Mouse (Mus musculus) liver, embryonic 14.5 days (tissue): ENCODE measurements at regions not wholly inside any gene's neighbourhood (a gene's known extent, or its start where the extent isn't known, plus 50 kb on each side); places are given as distances from the start of the nearest gene placed in this dataset.

Experiments used
- ATAC-seq: fragments of 200-750 bp; cut with Nextera tagmentation; 2 replicates; pipeline ENCODE4 v1.8.0; 2017; ENCODE audit warnings: moderate number of reproducible peaks, mild to moderate bottlenecking, moderate library complexity; ENCODE audit not compliant: insufficient read depth
- DNase-seq, 3 experiments: peaks; one replicate each; pipeline ENCODE4 v3.0.0-alpha.2; 2012 to 2013; ENCODE audit warnings: low read depth in 3 of 3, low spot score in 3 of 3
- H3K27ac ChIP-seq: fragments of 300-500 bp; sonication (generic); 2 replicates; pipeline ENCODE4 v1.5.1; 2014; ENCODE audit warnings: moderate library complexity, mild to moderate bottlenecking, control low read depth, inconsistent platforms
- H3K27me3 ChIP-seq: fragments of 300-500 bp; sonication (generic); 2 replicates; pipeline ENCODE4 v1.6.1; 2014; ENCODE audit warnings: mild to moderate bottlenecking, low read length, moderate library complexity; ENCODE audit not compliant: control insufficient read depth, insufficient read depth
- H3K36me3 ChIP-seq: fragments of 300-500 bp; sonication (generic); replicated peaks from 2 replicates; pipeline ENCODE4 v1.6.1; 2014; ENCODE audit warnings: low read depth; ENCODE audit not compliant: control insufficient read depth, insufficient read depth
- H3K4me1 ChIP-seq, 2 experiments: fragments of 200-500 bp in 1 of 2; fragments of 300-500 bp in 1 of 2; sonication (generic) in 1 of 2; replicated peaks; 2 replicates each; pipeline ENCODE4 v1.6.1; 2012 to 2014; ENCODE audit warnings: antibody characterized with exemption in 1 of 2, inconsistent platforms in 1 of 2, low read length in 1 of 2; ENCODE audit not compliant: control insufficient read depth in 2 of 2, insufficient read depth in 2 of 2
- H3K4me2 ChIP-seq: fragments of 300-500 bp; sonication (generic); 2 replicates; pipeline ENCODE4 v1.6.1; 2014; ENCODE audit warnings: low read depth, mild to moderate bottlenecking, control low read depth, moderate library complexity
- H3K4me3 ChIP-seq, 2 experiments: fragments of 200-500 bp in 1 of 2; fragments of 300-500 bp in 1 of 2; sonication (generic) in 1 of 2; 2 replicates each; pipeline ENCODE4 v1.5.1; 2012 to 2014; ENCODE audit warnings: low read depth in 2 of 2, low read length in 2 of 2, mild to moderate bottlenecking in 2 of 2, control low read depth in 1 of 2, inconsistent platforms in 1 of 2, moderate library complexity in 1 of 2; ENCODE audit not compliant: insufficient read depth in 1 of 2
- H3K9ac ChIP-seq: fragments of 300-500 bp; sonication (generic); replicated peaks from 2 replicates; pipeline ENCODE4 v1.6.1; 2014; ENCODE audit warnings: mild to moderate bottlenecking, control low read depth, moderate library complexity
- H3K9me3 ChIP-seq: fragments of 300-500 bp; sonication (generic); 2 replicates; pipeline ENCODE4 v1.6.1; 2016; ENCODE audit warnings: low read length, mixed read lengths; ENCODE audit not compliant: control insufficient read depth
- CTCF ChIP-seq: IDR thresholded peaks from 2 replicates; pipeline ENCODE4 v1.5.1; 2016; ENCODE audit warnings: antibody characterized with exemption, low read depth, control low read depth
- EP300 ChIP-seq: IDR thresholded peaks from 2 replicates; pipeline ENCODE4 v1.6.1; 2016; ENCODE audit warnings: antibody characterized with exemption, low read depth
- WGBS: fragments of 180-500 bp; shearing (Covaris S2); extraction: QIAGEN DNeasy Blood & Tissue Kit; methylation state at CpG from one replicate; pipeline ENCODE4 v1.1.7; 2014; ENCODE audit not compliant: insufficient replicate concordance; 5-methylcytosine and 5-hydroxymethylcytosine counted together

DNA sequence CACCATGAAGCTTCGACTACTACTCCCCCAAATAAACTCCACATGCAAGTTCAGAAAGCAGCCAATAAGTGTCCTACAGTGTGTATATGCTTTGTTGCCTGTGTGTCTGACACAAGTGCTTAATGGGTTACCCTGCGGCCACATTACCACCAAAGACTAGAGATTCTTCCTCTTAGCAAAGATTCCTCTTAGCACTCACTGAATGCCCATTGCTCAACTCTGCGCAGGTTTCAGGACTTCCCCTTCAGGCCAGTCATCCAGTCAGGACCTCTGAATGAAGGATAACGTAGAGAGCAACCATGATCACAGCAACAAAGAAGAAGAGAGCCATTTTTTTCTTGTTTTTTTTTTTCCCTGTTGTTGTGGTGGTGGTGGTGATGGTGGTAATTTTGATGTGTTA, 222.0 kb downstream of the Rpl36a-ps1 start:
- 44% methylated on average over 4 of the region's 4 CpGs for WGBS
- ATAC-seq: no peak
- no peaks in the 10 kb centered on the region for H3K36me3 ChIP-seq
- H3K9ac ChIP-seq: no peak overlapping the region
- H3K4me1 ChIP-seq: no peaks in the 10 kb centered on the region
- no peak for TF ChIP-seq CTCF
- H3K27me3 ChIP-seq: no peaks in the 10 kb centered on the region
- no peaks in the 10 kb centered on the region for H3K9me3 ChIP-seq
- H3K4me2 ChIP-seq: no peak overlapping the region
- no peak overlapping the region for H3K27ac ChIP-seq
- no peak for DNase-seq
- H3K4me3 ChIP-seq: no peak overlapping the region

DNA sequence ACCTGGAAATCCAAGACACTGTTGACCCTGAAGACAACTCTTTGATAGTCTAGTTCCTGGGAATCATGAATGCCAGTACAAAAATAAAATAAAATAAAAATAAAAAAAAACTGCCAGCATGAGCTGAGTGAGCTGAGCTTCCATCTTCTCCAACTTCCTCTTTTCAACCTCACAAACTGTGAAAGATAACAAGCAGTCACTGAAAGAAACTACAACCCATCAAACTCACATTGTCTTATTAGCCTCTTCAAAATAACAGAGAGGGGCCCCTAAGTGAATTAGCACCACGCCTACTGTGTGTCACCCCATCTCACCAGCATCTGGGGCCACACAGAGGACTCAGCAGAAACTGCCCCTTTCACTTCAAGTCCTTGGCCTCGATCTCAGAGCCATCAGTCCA, 225.3 kb downstream of the Rpl36a-ps1 start:
- H3K9me3 ChIP-seq: no peaks in the 10 kb centered on the region
- no peaks in the 10 kb centered on the region for H3K27me3 ChIP-seq
- H3K36me3 ChIP-seq: no peaks in the 10 kb centered on the region
- H3K4me2 ChIP-seq: no peak overlapping the region
- no peak for ATAC-seq
- no peak for DNase-seq
- no peak overlapping the region for H3K9ac ChIP-seq
- H3K4me3 ChIP-seq: no peak overlapping the region
- H3K27ac ChIP-seq: no peak overlapping the region
- no peaks in the 10 kb centered on the region for H3K4me1 ChIP-seq
- 24% methylated on average over 2 of the region's 2 CpGs for WGBS
- TF ChIP-seq CTCF (no peak), EP300 (no peak)

DNA sequence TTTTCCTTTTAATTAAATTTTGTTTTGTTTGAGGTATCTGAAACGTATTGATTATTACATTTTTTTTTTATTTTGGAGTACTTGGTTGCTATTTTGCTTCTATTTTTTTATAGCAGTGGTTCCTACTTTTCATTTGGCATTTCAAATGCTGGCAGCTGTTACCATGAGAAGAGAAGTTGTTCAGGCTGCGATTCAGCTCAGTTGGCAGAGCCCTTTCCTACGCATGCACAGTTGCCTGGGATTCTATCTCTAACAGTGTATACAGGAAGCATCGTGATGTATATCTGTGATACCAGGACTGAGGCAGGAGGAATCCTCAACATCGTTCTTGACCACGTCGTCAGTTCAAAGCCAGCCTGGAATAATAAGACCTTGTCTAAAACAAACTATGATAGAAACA, 226.6 kb downstream of the Rpl36a-ps1 start:
- no peak overlapping the region for H3K27ac ChIP-seq
- 67% methylated on average over 7 of the region's 7 CpGs for WGBS
- no peak for TF ChIP-seq CTCF
- no peak for TF ChIP-seq EP300
- no peak overlapping the region for H3K9ac ChIP-seq
- no peak overlapping the region for H3K4me2 ChIP-seq
- no peak for DNase-seq
- H3K9me3 ChIP-seq: no peaks in the 10 kb centered on the region
- no peaks in the 10 kb centered on the region for H3K4me1 ChIP-seq
- H3K4me3 ChIP-seq: no peak overlapping the region
- no peaks in the 10 kb centered on the region for H3K27me3 ChIP-seq
- ATAC-seq: no peak
- H3K36me3 ChIP-seq: no peaks in the 10 kb centered on the region

DNA sequence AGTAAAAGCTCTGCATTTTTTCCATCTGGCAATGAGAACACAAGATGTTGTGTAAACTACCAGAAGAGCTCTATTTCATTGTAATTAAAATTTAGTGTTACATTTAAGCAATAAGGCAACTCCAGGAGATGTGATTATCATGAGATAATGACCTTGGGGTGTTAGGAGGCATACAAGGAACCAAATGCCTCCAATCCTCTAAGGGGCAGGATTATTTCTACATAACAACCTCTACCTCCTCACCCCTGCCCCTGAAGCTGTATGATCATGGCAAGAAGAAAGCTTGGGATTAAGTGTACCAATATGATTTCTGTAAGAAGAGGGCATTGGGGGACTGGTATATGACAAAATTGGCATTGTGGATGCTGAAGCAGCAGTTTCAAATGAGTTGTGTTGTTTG, 228.8 kb downstream of the Rpl36a-ps1 start:
- Histone ChIP-seq H3K4me1 (no peaks in the 10 kb centered on the region), H3K27ac (no peak overlapping the region), H3K4me3 (no peak overlapping the region), H3K4me2 (no peak overlapping the region), H3K36me3 (no peaks in the 10 kb centered on the region), H3K9me3 (no peaks in the 10 kb centered on the region), H3K9ac (no peak overlapping the region), H3K27me3 (no peaks in the 10 kb centered on the region)
- ATAC-seq: no peak
- no peak for TF ChIP-seq CTCF
- no peak for TF ChIP-seq EP300
- DNase-seq: no peak

DNA sequence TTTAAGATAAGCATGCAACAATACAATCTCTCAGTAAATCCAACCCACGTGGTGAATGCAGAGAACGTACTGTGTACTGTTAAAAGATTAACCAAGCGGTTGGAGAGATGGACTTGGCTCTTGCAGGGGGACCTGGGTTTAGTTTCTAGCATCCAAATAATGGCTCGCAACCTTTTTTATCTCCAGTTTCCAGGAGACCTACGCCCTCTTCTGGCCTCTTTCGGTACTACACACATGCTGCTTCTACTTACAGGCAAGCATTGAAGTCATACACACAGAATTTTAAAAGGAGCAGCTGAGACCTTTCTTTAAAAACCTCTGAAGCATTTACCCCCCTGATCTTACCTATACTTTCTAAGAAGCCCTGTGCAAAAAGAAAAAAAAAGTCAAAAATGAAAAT, 243.4 kb downstream of the Rpl36a-ps1 start:
- H3K4me3 ChIP-seq: no peak overlapping the region
- H3K27me3 ChIP-seq: no peaks in the 10 kb centered on the region
- H3K9ac ChIP-seq: no peak overlapping the region
- ATAC-seq (no peak), DNase-seq (no peak)
- no peaks in the 10 kb centered on the region for H3K4me1 ChIP-seq
- TF ChIP-seq CTCF (peak; percentile 24; the same call in 1 of the 2 replicates), EP300 (no peak)
- no peaks in the 10 kb centered on the region for H3K36me3 ChIP-seq
- no peak overlapping the region for H3K27ac ChIP-seq
- 74% methylated on average over 6 of the region's 6 CpGs for WGBS
- H3K9me3 ChIP-seq: no peaks in the 10 kb centered on the region
- H3K4me2 ChIP-seq: no peak overlapping the region
